Mouse (Mus musculus) hematopoietic multipotent progenitor cell, adult 10-12 weeks (in vitro differentiated cells): ENCODE results near the gene Pcsk6. TPM values are rescaled to one million over a fixed set of nuclear protein-coding genes. Genes with fewer than 3 reads are reported as not detected.

Source experiments
- polyA plus RNA-seq: library from polyadenylated mRNA; stranded (reverse); fragments of >175 nt; gene quantifications from 2 replicates; pipeline ENCODE4 v1.2.3, GENCODE M21; 2012; ENCODE audit warnings: low replicate concordance

The Pcsk6 gene
- 0.06 TPM in 1 of 2 replicates, not detected in the other for polyA plus RNA-seq

GRCm38 (mm10) chr7:65861591-65862472 lies at the start of gene Pcsk6:
Gene Pcsk6 (plus strand): TSS chr7:65861734.

GRCm38 (mm10) chr7:66043552-66044459 lies 182.3 kb downstream of the Pcsk6 start, which contains the start of gene Gm45213:
Gene Gm45213 (plus strand): TSS chr7:66043602.

GRCm38 (mm10) chr7:66058703-66059102 lies 197.2 kb downstream of the Pcsk6 start, which contains the start of gene Snrpa1:
Gene Snrpa1 (plus strand): TSS chr7:66059003.

GRCm38 (mm10) chr7:66079364-66080230 lies 218.1 kb downstream of the Pcsk6 start, which contains the start of gene Selenos:
Gene Selenos (plus strand): TSS chr7:66079649.

Other genes starting within 250 kb of the Pcsk6 start
- gene Tarsl2, start 216.8 kb upstream of the Pcsk6 start, polyA plus RNA-seq, result 3.3 and 4.1 TPM in 2 replicates
- gene Tm2d3, start 170.6 kb upstream of the Pcsk6 start, polyA plus RNA-seq, result 9.8 and 35.4 TPM in 2 replicates
- not detected in 2 replicates for gene Gm45213, start 181.9 kb downstream of the Pcsk6 start, polyA plus RNA-seq
- gene Snrpa1, start 197.3 kb downstream of the Pcsk6 start, polyA plus RNA-seq, result 17.3 and 34.4 TPM in 2 replicates
- gene Selenos, start 217.9 kb downstream of the Pcsk6 start, polyA plus RNA-seq, result 48.6 and 51.9 TPM in 2 replicates
- 20.8 and 27.7 TPM in 2 replicates for gene Chsy1, start 247.8 kb downstream of the Pcsk6 start, polyA plus RNA-seq